Mouse (Mus musculus): ENCODE data around the gene Trnau1ap. TPM values are rescaled to one million over a fixed set of nuclear protein-coding genes. Genes with fewer than 3 reads are reported as not detected.
"Not testable (repeated sequence)": the region's sequence is repeated elsewhere in the genome, so short reads cannot be mapped to it uniquely, and the experiment has no call there.

The Trnau1ap gene
- polyA plus RNA-seq, 1 experiment, result 19.6 TPM

GRCm38 (mm10) chr4:132292988-132293387, 36.4 kb downstream of the Trnau1ap start:
- 80% methylated on average over 4 of the region's 4 CpGs for WGBS
- peaks cover 11% of the 10 kb centered on the region; the same call in 1 of the 2 replicates for H3K36me3 ChIP-seq (ENCODE audit: control insufficient read depth, insufficient read depth, low read length)
- no peak overlapping the region for H3K27ac ChIP-seq (ENCODE audit: insufficient read depth, low read length)
- TF ChIP-seq CTCF (IDR thresholded peaks at IDR 0.05; ENCODE audit: extremely low read depth, insufficient read depth, insufficient read length, insufficient replicate concordance), result no peak
- no peak for TF ChIP-seq POLR2A (IDR thresholded peaks at IDR 0.05; ENCODE audit: low read depth, low read length)
- H3K4me3 ChIP-seq (ENCODE audit: extremely low read depth, insufficient read depth, insufficient read length), result no peak overlapping the region
- no peaks in the 10 kb centered on the region for H3K27me3 ChIP-seq (ENCODE audit: control insufficient read depth, insufficient read depth, low read length)
- H3K4me1 ChIP-seq (ENCODE audit: control insufficient read depth, insufficient read depth, insufficient read length), result no peaks in the 10 kb centered on the region
- no peak for DNase-seq (ENCODE audit: low read depth in 1 of 2, low spot score in 2 of 2)

- TF ChIP-seq CTCF (IDR thresholded peaks at IDR 0.05; ENCODE audit: extremely low read depth, insufficient read depth, insufficient read length, insufficient replicate concordance) (no peak), POLR2A (IDR thresholded peaks at IDR 0.05; ENCODE audit: low read depth, low read length) (no peak)
- WGBS, result 92% methylated on average over 12 of the region's 12 CpGs
- Histone ChIP-seq H3K36me3 (ENCODE audit: control insufficient read depth, insufficient read depth, low read length) (peaks cover 11% of the 10 kb centered on the region; the same call in 1 of the 2 replicates), H3K4me3 (ENCODE audit: extremely low read depth, insufficient read depth, insufficient read length) (no peak overlapping the region), H3K4me1 (ENCODE audit: control insufficient read depth, insufficient read depth, insufficient read length) (no peaks in the 10 kb centered on the region), H3K27ac (ENCODE audit: insufficient read depth, low read length) (no peak overlapping the region), H3K27me3 (ENCODE audit: control insufficient read depth, insufficient read depth, low read length) (no peaks in the 10 kb centered on the region)
- DNase-seq (ENCODE audit: low read depth in 1 of 2, low spot score in 2 of 2), result no peak
These were observed 37.6 kb downstream of the Trnau1ap start for GRCm38 (mm10) chr4:132291624-132292335.

DNA sequence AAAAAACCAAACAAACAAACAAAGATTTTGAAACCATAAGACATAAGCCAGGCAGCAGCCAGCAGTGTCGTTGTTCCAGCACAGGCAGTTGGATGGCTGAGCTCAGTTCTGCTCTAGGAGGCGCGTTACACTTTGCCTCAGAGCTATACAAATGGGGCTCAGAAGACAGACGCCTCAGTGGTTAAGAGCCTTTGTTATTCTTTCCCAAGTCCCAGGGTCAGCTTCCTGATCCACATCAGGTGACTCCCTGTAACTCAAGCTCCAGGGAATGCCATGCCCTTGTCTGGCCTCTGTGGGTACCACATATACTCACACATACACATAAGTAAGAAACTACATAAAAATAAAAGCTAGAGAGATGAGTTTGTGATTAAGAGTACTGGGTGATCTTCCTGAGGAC, 38.3 kb downstream of the Trnau1ap start:
- H3K27me3 ChIP-seq (ENCODE audit: control insufficient read depth, insufficient read depth, low read length), result no peaks in the 10 kb centered on the region
- H3K36me3 ChIP-seq (ENCODE audit: control insufficient read depth, insufficient read depth, low read length), result peaks cover 11% of the 10 kb centered on the region; the same call in 1 of the 2 replicates
- no peak overlapping the region for H3K4me3 ChIP-seq (ENCODE audit: extremely low read depth, insufficient read depth, insufficient read length)
- no peak for DNase-seq (ENCODE audit: low read depth in 1 of 2, low spot score in 2 of 2)
- no peaks in the 10 kb centered on the region for H3K4me1 ChIP-seq (ENCODE audit: control insufficient read depth, insufficient read depth, insufficient read length)
- WGBS, result 96% methylated on average over 4 of the region's 4 CpGs
- TF ChIP-seq CTCF (IDR thresholded peaks at IDR 0.05; ENCODE audit: extremely low read depth, insufficient read depth, insufficient read length, insufficient replicate concordance), result no peak
- no peak for TF ChIP-seq POLR2A (IDR thresholded peaks at IDR 0.05; ENCODE audit: low read depth, low read length)
- H3K27ac ChIP-seq (ENCODE audit: insufficient read depth, low read length), result no peak overlapping the region

GRCm38 (mm10) chr4:132288840-132289239, 40.5 kb downstream of the Trnau1ap start:
- not testable (repeated sequence) for DNase-seq (ENCODE audit: low read depth in 1 of 2, low spot score in 2 of 2); H3K4me3 ChIP-seq (ENCODE audit: extremely low read depth, insufficient read depth, insufficient read length); H3K27me3 ChIP-seq (ENCODE audit: control insufficient read depth, insufficient read depth, low read length); H3K4me1 ChIP-seq (ENCODE audit: control insufficient read depth, insufficient read depth, insufficient read length); H3K27ac ChIP-seq (ENCODE audit: insufficient read depth, low read length)
- WGBS, result 100% methylated on average over 3 of the region's 5 CpGs
- H3K36me3 ChIP-seq (ENCODE audit: control insufficient read depth, insufficient read depth, low read length), result peaks cover 20% of the 10 kb centered on the region

GRCm38 (mm10) chr4:132275949-132276348, 53.4 kb downstream of the Trnau1ap start:
- 79% methylated on average over 3 of the region's 3 CpGs for WGBS
- no peak for TF ChIP-seq CTCF (IDR thresholded peaks at IDR 0.05; ENCODE audit: extremely low read depth, insufficient read depth, insufficient read length, insufficient replicate concordance)
- H3K27ac ChIP-seq (ENCODE audit: insufficient read depth, low read length), result no peak overlapping the region

GRCm38 (mm10) chr4:132274156-132274862, 55.0 kb downstream of the Trnau1ap start, which contains the start of gene Taf12:
Gene Taf12, plus strand, starts transcription at chr4:132274375.
- peak within 1 kb of the TSS; percentile 89 for H3K27ac ChIP-seq (ENCODE audit: insufficient read depth, low read length)
- no peaks in the 10 kb centered on the region; the same call in 1 of the 2 replicates for H3K36me3 ChIP-seq (ENCODE audit: control insufficient read depth, insufficient read depth, low read length)
- peak within 1 kb of the TSS; percentile 82 for H3K4me3 ChIP-seq (ENCODE audit: extremely low read depth, insufficient read depth, insufficient read length)
- peak; percentile 87 to 89 for DNase-seq (ENCODE audit: low read depth in 1 of 2, low spot score in 2 of 2)
- H3K27me3 ChIP-seq (ENCODE audit: control insufficient read depth, insufficient read depth, low read length), result no peaks in the 10 kb centered on the region
- no peaks in the 10 kb centered on the region for H3K4me1 ChIP-seq (ENCODE audit: control insufficient read depth, insufficient read depth, insufficient read length)
- under 1% methylated on average over 48 of the region's 48 CpGs for WGBS
- TF ChIP-seq POLR2A (IDR thresholded peaks at IDR 0.05; ENCODE audit: low read depth, low read length) (peak; percentile 99), CTCF (IDR thresholded peaks at IDR 0.05; ENCODE audit: extremely low read depth, insufficient read depth, insufficient read length, insufficient replicate concordance) (no peak)

More at GRCm38 (mm10) chr4:132275949-132276348, 53.4 kb downstream of the Trnau1ap start:
- Histone ChIP-seq H3K27me3 (ENCODE audit: control insufficient read depth, insufficient read depth, low read length) (no peaks in the 10 kb centered on the region), H3K4me3 (ENCODE audit: extremely low read depth, insufficient read depth, insufficient read length) (no peak overlapping the region), H3K36me3 (ENCODE audit: control insufficient read depth, insufficient read depth, low read length) (no peaks in the 10 kb centered on the region; the same call in 1 of the 2 replicates), H3K4me1 (ENCODE audit: control insufficient read depth, insufficient read depth, insufficient read length) (no peaks in the 10 kb centered on the region)
- no peak for DNase-seq (ENCODE audit: low read depth in 1 of 2, low spot score in 2 of 2)

- Histone ChIP-seq H3K27me3 (ENCODE audit: control insufficient read depth, insufficient read depth, low read length) (no peaks in the 10 kb centered on the region), H3K27ac (ENCODE audit: insufficient read depth, low read length) (no peak overlapping the region), H3K36me3 (ENCODE audit: control insufficient read depth, insufficient read depth, low read length) (no peaks in the 10 kb centered on the region; the same call in 1 of the 2 replicates), H3K4me3 (ENCODE audit: extremely low read depth, insufficient read depth, insufficient read length) (no peak overlapping the region), H3K4me1 (ENCODE audit: control insufficient read depth, insufficient read depth, insufficient read length) (no peaks in the 10 kb centered on the region)
- DNase-seq (ENCODE audit: low read depth in 1 of 2, low spot score in 2 of 2), result no peak
- WGBS, result 45% methylated on average over 2 of the region's 2 CpGs
- TF ChIP-seq CTCF (IDR thresholded peaks at IDR 0.05; ENCODE audit: extremely low read depth, insufficient read depth, insufficient read length, insufficient replicate concordance) (no peak), POLR2A (IDR thresholded peaks at IDR 0.05; ENCODE audit: low read depth, low read length) (no peak)
These were observed 56.2 kb downstream of the Trnau1ap start for GRCm38 (mm10) chr4:132273166-132273565.

Measured in spleen, adult 2 months (tissue).